Mouse (Mus musculus) embryonic facial prominence, embryonic 11.5 days (tissue): ENCODE results near the gene Fbxw8. TPM values are rescaled to one million over a fixed set of nuclear protein-coding genes. Genes with fewer than 3 reads are reported as not detected.

ENCODE experiments used
- ATAC-seq: fragments of 200-750 bp; cut with Nextera tagmentation; replicated peaks from 2 replicates; pipeline ENCODE4 v1.8.0; 2017; ENCODE audit warnings: low read depth; ENCODE audit not compliant: insufficient number of reproducible peaks, low FRiP score, low TSS enrichment
- DNase-seq: peaks from one replicate; pipeline ENCODE4 v3.0.0-alpha.2; 2015; ENCODE audit warnings: low spot score
- H3K27ac ChIP-seq: fragments of 300-500 bp; sonication (generic); replicated peaks from 2 replicates; pipeline ENCODE4 v1.5.1; 2014; ENCODE audit warnings: mild to moderate bottlenecking, low read depth, low read length, control low read depth
- H3K27me3 ChIP-seq: fragments of 300-500 bp; sonication (generic); 2 replicates; pipeline ENCODE4 v1.6.1; 2014; ENCODE audit warnings: mild to moderate bottlenecking, low read length, moderate library complexity, mixed read lengths; ENCODE audit not compliant: control insufficient read depth, insufficient read depth
- H3K36me3 ChIP-seq: fragments of 300-500 bp; sonication (generic); replicated peaks from 2 replicates; pipeline ENCODE4 v1.6.1; 2014; ENCODE audit warnings: low read depth, mild to moderate bottlenecking, low read length, moderate library complexity, mixed read lengths; ENCODE audit not compliant: control insufficient read depth, insufficient read depth
- H3K4me1 ChIP-seq: fragments of 300-500 bp; sonication (generic); 2 replicates; pipeline ENCODE4 v1.6.1; 2014; ENCODE audit warnings: low read length, mixed read lengths; ENCODE audit not compliant: control insufficient read depth, insufficient read depth
- H3K4me2 ChIP-seq: fragments of 300-500 bp; sonication (generic); 2 replicates; pipeline ENCODE4 v1.6.1; 2014; ENCODE audit warnings: low read depth, mild to moderate bottlenecking, control low read depth, low read length, moderate library complexity
- H3K4me3 ChIP-seq: fragments of 300-500 bp; sonication (generic); 2 replicates; pipeline ENCODE4 v1.5.1; 2014; ENCODE audit warnings: low read depth, low read length, control low read depth
- H3K9ac ChIP-seq: fragments of 300-500 bp; sonication (generic); replicated peaks from 2 replicates; pipeline ENCODE4 v1.6.1; 2014; ENCODE audit warnings: mild to moderate bottlenecking, control low read depth, low read length
- H3K9me3 ChIP-seq: fragments of 300-500 bp; sonication (generic); replicated peaks from 2 replicates; pipeline ENCODE4 v1.6.1; 2016; ENCODE audit warnings: mild to moderate bottlenecking, low read length, inconsistent platforms, mixed read lengths; ENCODE audit not compliant: control insufficient read depth
- WGBS: fragments of 180-500 bp; shearing (Covaris S2); extraction: QIAGEN DNeasy Blood & Tissue Kit; methylation state at CpG from one replicate; pipeline ENCODE4 v1.1.7; 2014; 5-methylcytosine and 5-hydroxymethylcytosine counted together
- polyA plus RNA-seq: library from polyadenylated mRNA; unstranded; fragments of >200 nt; fragmentation: Nextera tagmentation; extraction: Ambion mirVana; gene quantifications from 2 replicates; pipeline ENCODE4 v1.2.1, GENCODE M21; 2014

Fbxw8 gene
- polyA plus RNA-seq, 1 experiment from 2014 or later: 22.3 TPM

- ATAC-seq (no peak), DNase-seq (no peak)
- Histone ChIP-seq H3K4me2 (no peak overlapping the region), H3K27ac (no peak overlapping the region), H3K9me3 (no peaks in the 10 kb centered on the region), H3K4me3 (no peak overlapping the region), H3K9ac (no peak overlapping the region), H3K36me3 (no peaks in the 10 kb centered on the region), H3K4me1 (peaks cover 3% of the 10 kb centered on the region; the same call in 1 of the 2 replicates), H3K27me3 (no peaks in the 10 kb centered on the region)
- WGBS: 80% methylated on average over 9 of the region's 9 CpGs
These were observed 31.8 kb upstream of the Fbxw8 start for GRCm38 (mm10) chr5:118186903-118187633.

GRCm38 (mm10) chr5:118177640-118178039 is 22.4 kb upstream of the Fbxw8 start:
- H3K36me3 ChIP-seq: no peaks in the 10 kb centered on the region
- no peak overlapping the region for H3K4me2 ChIP-seq
- peaks cover 17% of the 10 kb centered on the region for H3K27me3 ChIP-seq
- no peak for DNase-seq
- H3K9me3 ChIP-seq: no peaks in the 10 kb centered on the region
- H3K27ac ChIP-seq: no peak overlapping the region
- H3K4me1 ChIP-seq: no peaks in the 10 kb centered on the region; the same call in none of the 2 replicates
- WGBS: 78% methylated on average over 7 of the region's 7 CpGs
- ATAC-seq: no peak
- no peak overlapping the region for H3K4me3 ChIP-seq
- H3K9ac ChIP-seq: no peak overlapping the region

DNA sequence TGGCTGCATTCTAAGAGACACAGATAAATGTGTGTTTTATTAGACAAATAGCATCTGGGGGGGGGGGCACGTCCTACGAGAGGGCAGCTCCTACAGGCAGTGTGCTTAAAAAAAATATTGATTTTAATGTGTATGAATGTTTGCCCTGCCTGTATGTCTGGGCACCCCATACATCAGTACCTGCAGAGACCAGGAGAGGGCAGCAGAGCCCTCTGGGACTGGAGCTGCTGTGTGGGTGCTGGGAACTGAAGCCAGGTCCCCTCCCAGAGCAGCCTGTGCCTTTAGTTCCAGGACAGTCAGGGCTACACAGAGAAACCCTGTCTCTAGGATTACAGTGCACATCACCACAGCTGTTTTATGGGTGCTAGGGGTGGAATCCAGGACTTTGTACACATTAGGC is 19.9 kb upstream of the Fbxw8 start:
- Histone ChIP-seq H3K4me1 (peaks cover 4% of the 10 kb centered on the region), H3K9ac (no peak overlapping the region), H3K4me3 (no peak overlapping the region), H3K9me3 (no peaks in the 10 kb centered on the region), H3K36me3 (no peaks in the 10 kb centered on the region), H3K27me3 (peaks cover 40% of the 10 kb centered on the region), H3K27ac (no peak overlapping the region), H3K4me2 (no peak overlapping the region)
- no peak for DNase-seq
- no peak for ATAC-seq
- 23% methylated on average over 2 of the region's 2 CpGs for WGBS

- 0% methylated on average over 20 of the region's 22 CpGs for WGBS
- Histone ChIP-seq H3K27me3 (peaks cover 46% of the 10 kb centered on the region), H3K36me3 (no peaks in the 10 kb centered on the region), H3K4me1 (peaks cover 4% of the 10 kb centered on the region), H3K4me3 (peak overlapping the region; percentile 19; the same call in 1 of the 2 replicates), H3K27ac (no peak overlapping the region), H3K9ac (peak overlapping the region; percentile 4; the same call in 1 of the 2 replicates), H3K9me3 (no peaks in the 10 kb centered on the region), H3K4me2 (peak overlapping the region; percentile 31)
- peak; percentile 52 for DNase-seq
- no peak; the same call in 1 of the 2 replicates for ATAC-seq
These were observed 19.2 kb upstream of the Fbxw8 start for GRCm38 (mm10) chr5:118174310-118175009.

DNA sequence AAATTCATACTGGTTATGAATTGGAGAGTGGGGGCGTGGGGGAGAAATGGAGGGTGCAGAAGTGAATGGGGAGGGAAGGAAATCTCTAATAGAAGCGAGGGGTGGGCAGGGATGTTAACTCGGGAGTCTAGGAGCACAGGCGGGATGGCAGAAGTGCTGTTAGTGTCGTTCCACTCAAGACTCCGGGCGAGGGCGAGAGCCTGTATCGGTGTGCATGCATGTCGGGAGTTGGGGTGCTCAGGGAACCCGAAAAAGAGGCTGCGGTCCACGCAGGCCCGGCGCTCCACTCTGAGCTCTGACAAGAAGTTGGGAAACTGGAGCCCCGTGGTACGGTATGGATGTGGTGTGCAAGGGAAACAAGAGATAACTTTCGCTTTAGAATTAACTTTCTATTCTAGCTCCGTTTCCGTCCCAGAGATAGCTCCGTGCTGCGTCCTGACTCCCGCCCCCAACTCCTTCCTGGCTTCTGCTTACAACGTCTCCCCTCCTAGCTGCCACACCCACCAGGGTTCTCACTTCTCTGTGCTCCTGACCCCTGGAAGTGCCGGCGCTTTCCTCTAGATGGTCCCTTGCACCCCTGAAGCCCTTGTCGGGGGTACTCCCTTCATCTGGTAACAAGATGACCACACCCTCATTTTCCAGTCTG is 16.9 kb upstream of the Fbxw8 start:
- under 1% methylated on average over 27 of the region's 27 CpGs for WGBS
- peak overlapping the region; percentile 21 for H3K4me3 ChIP-seq
- no peaks in the 10 kb centered on the region for H3K9me3 ChIP-seq
- no peak for ATAC-seq
- H3K27me3 ChIP-seq: peaks cover 62% of the 10 kb centered on the region
- peak; percentile 18 for DNase-seq
- no peaks in the 10 kb centered on the region for H3K36me3 ChIP-seq
- H3K4me1 ChIP-seq: peaks cover 7% of the 10 kb centered on the region
- H3K27ac ChIP-seq: no peak overlapping the region
- peak overlapping the region; percentile 16 for H3K4me2 ChIP-seq
- no peak overlapping the region for H3K9ac ChIP-seq

GRCm38 (mm10) chr5:118171665-118172064 is 16.4 kb upstream of the Fbxw8 start:
- no peak overlapping the region; the same call in 1 of the 2 replicates for H3K9ac ChIP-seq
- DNase-seq (no peak), ATAC-seq (no peak)
- no peaks in the 10 kb centered on the region for H3K36me3 ChIP-seq
- H3K4me3 ChIP-seq: peak overlapping the region; percentile 21
- peaks cover 62% of the 10 kb centered on the region for H3K27me3 ChIP-seq
- H3K4me2 ChIP-seq: peak overlapping the region; percentile 41
- H3K4me1 ChIP-seq: peaks cover 7% of the 10 kb centered on the region
- no peak overlapping the region for H3K27ac ChIP-seq
- WGBS: 1% methylated on average over 36 of the region's 36 CpGs
- no peaks in the 10 kb centered on the region for H3K9me3 ChIP-seq

DNA sequence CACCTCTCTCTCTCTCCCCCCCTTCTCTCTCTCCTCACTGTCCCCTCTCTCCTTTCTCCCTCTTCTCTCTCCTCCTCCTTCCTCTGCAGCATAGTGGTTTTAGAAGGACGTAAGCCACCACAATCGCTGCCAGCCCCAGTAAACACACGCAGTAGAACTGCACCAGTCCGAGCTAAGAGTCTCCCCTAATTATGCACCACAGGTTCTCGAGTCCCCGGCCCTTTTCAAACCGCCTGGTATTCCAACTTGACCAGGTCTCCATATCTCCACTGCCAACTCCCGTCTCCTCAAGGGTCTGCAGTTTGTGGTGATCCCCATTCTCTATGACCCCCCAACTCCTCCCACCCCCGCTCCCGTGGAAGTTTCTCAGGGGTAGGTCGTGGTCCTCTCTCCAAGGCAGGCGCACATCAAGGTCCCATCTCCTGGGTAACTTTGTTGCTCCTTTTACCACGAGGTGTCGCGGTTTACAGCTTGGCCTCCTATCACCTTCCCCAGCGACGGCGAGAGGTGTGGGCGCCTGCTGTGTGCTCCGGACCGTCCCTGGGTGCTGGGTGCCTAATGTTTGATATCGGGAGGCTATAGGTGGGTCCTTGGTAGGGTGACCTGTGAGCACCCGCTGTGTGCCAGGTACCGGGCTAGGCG is 15.7 kb upstream of the Fbxw8 start:
- Histone ChIP-seq H3K4me3 (peak overlapping the region; percentile 8; the same call in 1 of the 2 replicates), H3K4me2 (peak overlapping the region; percentile 4; the same call in 1 of the 2 replicates), H3K27me3 (peaks cover 62% of the 10 kb centered on the region), H3K36me3 (no peaks in the 10 kb centered on the region), H3K9me3 (no peaks in the 10 kb centered on the region), H3K4me1 (peaks cover 7% of the 10 kb centered on the region), H3K27ac (no peak overlapping the region), H3K9ac (no peak overlapping the region)
- no peak for ATAC-seq
- DNase-seq: peak; percentile 41
- WGBS: under 1% methylated on average over 25 of the region's 25 CpGs
